Mouse (Mus musculus) gastrocnemius, postnatal 36 days (tissue): ENCODE measurements around the gene Gm17268. TPM values are rescaled to one million over a fixed set of nuclear protein-coding genes. Genes with fewer than 3 reads are reported as not detected.

Source experiments
- DNase-seq, 2 experiments: peaks; one replicate each; pipeline ENCODE4 v3.0.0; 2022
- intact Hi-C: fragments of 180-260 bp; cut with DNase I; formaldehyde crosslinking; loops from one replicate; pipeline ENCODE4 v1.15.1; 2025
- long read RNA-seq, 2 experiments: library from polyadenylated mRNA; stranded (forward); transcript quantifications; one replicate each; pipeline ENCODE4 v2.0.0; 2021
- total RNA-seq, 2 experiments: library from RNA; stranded (reverse); gene quantifications; 2 replicates each; pipeline ENCODE4 v1.2.3; 2021

The Gm17268 gene
- total RNA-seq: not detected
- long read RNA-seq, experiment 1: 0 reads
- long read RNA-seq, experiment 2: 0 reads

- intact Hi-C loops: no loop called here
- DNase-seq: no peak
These were observed at the start of gene Gm17268 for GRCm38 (mm10) chr11:82038535-82038934. Gene Gm17268, minus strand, starts transcription at chr11:82038562.

DNA sequence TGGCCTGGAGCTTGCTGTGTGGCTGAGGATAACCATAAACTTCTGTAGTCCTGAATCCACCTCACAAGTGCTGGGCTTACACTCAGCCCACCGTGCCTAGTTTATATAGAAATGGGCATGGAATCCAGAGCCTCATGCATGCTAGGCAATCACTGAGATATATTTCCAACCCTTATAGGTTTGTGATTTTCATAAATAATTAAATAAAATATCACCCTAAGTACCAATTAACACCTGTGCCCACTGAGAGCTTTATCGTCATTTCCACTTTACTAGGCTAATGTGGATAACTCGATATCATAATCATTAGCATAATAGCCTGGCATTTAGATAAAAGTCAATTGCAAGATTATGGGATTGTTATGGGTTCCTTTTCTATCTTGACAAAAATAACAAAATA lies 46.0 kb upstream of the Gm17268 start:
- DNase-seq: no peak
- intact Hi-C loops: no loop called here

DNA sequence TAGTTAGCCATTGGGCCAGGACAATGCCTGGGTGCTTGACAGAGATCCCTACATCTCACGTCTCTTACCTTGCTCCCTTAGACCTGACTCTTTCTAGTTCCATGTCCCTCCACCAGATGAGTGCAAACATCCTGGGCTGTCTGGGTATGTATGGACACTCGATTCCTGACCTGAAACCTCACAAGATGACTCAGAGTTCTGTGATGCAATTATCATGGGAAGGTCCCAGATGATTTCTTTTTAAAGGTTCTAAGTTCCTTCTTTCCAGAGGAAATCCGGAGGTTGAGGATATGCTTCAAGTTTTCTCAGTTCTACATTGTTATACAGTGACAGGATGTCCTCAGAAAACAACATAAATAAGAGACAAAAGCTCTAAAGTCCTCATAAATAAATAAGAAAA lies 42.5 kb upstream of the Gm17268 start:
- intact Hi-C loops: no loop called here
- DNase-seq: no peak

DNA sequence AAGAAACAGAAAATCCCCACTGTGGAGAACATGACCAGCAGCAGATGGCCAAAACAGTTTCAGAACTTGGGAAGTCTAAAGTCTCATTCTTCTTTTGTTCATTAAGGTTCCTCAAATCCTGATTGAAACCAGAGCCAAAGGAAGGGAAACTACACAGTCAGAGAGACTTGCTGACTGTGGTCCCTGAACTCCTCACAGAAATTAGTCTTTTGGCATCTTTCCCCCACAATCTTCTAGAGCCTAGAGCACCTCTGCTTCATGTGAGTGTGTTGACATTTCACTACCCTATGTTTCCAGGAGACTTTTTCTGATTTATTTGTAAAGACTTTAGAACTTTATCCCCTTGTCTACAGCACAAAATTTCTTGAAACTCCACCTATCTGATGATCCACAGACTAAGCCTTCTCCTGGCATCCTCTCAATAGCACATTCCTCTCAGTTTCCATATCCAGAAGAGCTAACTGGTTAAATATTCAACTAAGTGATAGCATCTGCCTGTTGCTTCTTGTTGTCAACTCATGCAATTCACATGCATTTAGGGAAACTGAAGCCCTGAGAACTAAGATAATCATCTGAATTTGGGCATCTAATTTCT lies 39.9 kb upstream of the Gm17268 start:
- no peak for DNase-seq
- intact Hi-C loops: no loop called here

- intact Hi-C loops: no loop called here
- DNase-seq: no peak
These were observed 38.7 kb upstream of the Gm17268 start for GRCm38 (mm10) chr11:82077031-82077430.

DNA sequence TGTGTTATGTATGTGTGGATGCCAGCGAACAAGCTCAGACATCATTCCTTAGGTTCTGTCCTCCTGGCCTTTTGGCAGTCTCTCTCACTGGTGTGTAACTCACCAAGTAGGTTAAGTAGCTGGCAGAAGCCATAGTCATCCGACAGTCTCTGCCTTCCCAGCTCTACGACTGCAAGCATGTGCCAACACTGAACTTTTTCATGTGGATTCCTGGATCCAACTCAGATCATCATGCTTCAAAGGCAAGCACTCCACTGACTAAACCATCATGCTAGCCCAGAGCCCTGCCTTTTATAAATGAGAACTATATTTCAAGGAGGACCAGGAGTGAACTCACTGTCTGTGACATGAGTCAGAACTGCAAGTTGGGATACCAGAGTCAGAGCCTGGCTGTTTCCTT lies 35.3 kb upstream of the Gm17268 start:
- intact Hi-C loops: no loop called here
- no peak for DNase-seq

- DNase-seq: no peak
- intact Hi-C loops: no loop called here
These were observed 34.6 kb upstream of the Gm17268 start for GRCm38 (mm10) chr11:82072984-82073383.

DNA sequence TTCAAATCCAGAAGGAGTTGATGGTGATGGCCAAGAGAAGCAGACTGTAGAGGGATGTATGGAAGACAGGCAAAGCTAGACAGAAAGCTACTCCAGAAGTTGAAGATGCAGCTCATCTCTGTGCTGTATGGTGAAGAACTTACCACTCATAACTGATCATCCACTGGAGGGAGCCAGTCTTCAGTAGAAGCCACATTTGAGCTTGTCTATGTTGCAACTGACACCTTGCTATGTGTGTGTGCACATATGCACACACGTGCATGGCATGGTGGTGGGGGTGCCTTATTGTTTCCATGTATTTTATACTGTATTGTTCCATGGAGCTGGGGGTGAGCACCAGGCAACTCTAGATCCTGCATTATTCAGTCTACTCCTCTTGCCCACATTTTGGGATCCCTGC lies 34.0 kb upstream of the Gm17268 start:
- intact Hi-C loops: no loop called here

DNA sequence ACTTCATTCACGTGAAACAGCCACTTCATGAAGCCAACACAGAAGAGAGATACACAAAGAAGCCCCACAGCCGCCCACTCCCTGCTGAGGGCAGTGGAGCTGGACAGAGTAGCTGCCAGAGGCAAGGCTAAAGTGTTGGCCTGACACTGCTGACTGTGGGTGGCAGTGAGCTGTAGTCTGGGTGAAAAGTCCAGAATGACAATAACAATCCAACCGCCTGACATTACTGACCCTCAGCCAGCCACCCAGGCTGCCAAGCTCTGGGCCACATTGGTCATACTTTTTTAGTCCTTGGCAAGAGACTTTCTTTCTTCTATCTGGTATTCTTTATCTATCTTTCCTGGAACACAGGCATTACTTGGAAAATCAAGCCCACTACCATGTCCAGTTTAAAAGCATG lies 32.7 kb upstream of the Gm17268 start:
- intact Hi-C loops: no loop called here

More for the DNA sequence above, 34.0 kb upstream of the Gm17268 start:
- DNase-seq: no peak

DNA sequence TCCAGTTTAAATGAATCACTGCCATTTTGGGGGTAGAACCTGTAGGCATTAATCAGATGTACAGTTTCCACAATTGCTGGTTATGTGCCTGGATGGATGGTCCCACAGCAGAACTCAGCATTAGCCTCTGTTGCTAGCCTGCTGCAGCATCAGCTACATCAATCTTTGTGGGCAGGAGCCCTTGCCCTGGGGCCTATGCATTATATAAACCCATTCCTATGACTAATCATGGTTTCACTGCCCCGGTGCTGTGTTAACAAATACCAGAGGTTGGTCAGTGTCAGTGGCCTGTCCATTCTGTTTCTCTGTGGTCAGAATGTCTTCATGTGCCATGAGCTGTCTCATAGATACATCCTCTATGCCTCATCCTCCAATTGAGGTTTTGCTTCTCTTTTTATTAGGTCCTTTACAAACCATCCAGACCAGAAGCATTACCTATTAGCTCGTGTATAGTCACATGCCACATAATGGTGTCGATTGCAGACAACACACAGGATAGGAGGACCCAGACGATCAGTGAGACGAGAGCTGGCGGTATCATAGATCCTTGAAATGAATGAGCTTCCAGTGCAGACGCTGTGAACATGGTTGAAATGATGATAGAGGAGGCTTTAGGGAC lies 28.7 kb upstream of the Gm17268 start:
- DNase-seq: no peak
- intact Hi-C loops: no loop called here

More for the DNA sequence above, 32.7 kb upstream of the Gm17268 start:
- DNase-seq: no peak

- intact Hi-C loops: no loop called here
- no peak for DNase-seq
These were observed 25.1 kb upstream of the Gm17268 start for GRCm38 (mm10) chr11:82063454-82063853.

GRCm38 (mm10) chr11:82062226-82062625 lies 23.9 kb upstream of the Gm17268 start:
- DNase-seq: no peak
- intact Hi-C loops: no loop called here

DNA sequence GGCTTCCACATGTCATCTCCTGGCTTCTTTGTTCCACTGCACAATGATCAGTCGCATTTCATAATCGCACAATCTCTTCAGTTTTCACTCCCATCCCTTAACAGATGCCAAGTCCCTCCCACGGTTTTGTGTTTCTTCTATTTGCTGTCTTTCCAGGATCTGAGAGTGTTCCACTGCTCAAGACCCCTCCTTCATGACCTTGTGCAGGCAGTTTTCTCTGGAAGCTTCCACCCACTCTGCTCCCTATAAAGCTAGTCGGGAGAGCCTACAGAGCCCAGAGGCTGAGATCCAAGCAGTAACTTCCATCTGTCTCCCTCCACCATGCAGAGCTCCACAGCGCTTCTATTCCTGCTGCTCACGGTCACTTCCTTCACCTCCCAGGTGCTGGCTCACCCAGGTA lies 19.3 kb upstream of the Gm17268 start, which contains the start of gene Ccl11:
Gene Ccl11, plus strand, starts transcription at position 178 of the 400 bp plus-strand sequence.
- intact Hi-C loops: no loop called here
- DNase-seq: peak in 1 of 2 experiments; percentile 34

DNA sequence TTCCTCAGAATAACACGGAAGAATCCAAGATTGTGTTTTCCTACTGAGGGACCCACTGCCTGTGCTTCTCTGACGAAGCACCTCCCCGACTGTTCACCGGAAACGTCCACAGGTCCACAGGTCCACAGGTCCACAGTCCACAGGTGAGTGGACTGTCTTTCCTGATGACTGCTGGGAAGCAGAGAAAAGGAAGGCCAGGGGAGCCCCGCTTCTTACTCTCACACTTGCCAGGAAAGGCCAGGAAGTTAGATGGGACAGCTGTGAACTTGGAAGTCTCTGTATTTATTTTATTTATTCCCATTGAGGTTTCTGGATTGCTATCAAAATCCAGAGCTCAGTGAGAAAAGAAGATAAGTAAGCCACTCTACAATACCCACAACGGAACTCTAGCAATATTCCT lies 15.5 kb upstream of the Gm17268 start:
- intact Hi-C loops: no loop called here
- no peak for DNase-seq

GRCm38 (mm10) chr11:82047746-82048415 lies 9.5 kb upstream of the Gm17268 start:
- peak; percentile 35 to 58 for DNase-seq
- intact Hi-C loops: loop anchor here (2.0 kb wide), 2 partner anchors 51 to 129 kb away; no protein-coding TSS in a partner anchor

DNA sequence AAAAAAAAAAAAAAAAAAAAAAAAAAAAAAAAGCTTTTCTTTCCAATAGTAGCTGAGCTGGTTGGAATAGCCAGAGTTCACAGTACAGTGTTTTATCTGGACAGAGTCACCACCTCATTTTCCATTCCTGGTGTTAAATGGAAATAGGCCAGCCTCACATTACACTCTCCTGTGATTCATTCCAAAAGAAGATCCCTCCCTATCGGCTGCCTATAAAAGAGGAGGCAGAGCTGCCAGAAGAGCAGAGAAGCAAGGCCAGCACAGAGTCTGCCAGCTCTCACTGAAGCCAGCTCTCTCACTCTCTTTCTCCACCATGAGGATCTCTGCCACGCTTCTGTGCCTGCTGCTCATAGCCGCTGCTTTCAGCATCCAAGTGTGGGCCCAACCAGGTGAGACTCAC lies 7.1 kb upstream of the Gm17268 start, which contains the start of gene Ccl7:
Gene Ccl7, plus strand, starts transcription at position 242 of the 400 bp plus-strand sequence.
- intact Hi-C loops: no loop called here
- peak; percentile 41 to 42 for DNase-seq

- no peak for DNase-seq
- intact Hi-C loops: no loop called here
These were observed 3.3 kb upstream of the Gm17268 start for GRCm38 (mm10) chr11:82041671-82042080.

GRCm38 (mm10) chr11:82039132-82039660 lies 834 bp upstream of the Gm17268 start:
- intact Hi-C loops: no loop called here
- no peak for DNase-seq

DNA sequence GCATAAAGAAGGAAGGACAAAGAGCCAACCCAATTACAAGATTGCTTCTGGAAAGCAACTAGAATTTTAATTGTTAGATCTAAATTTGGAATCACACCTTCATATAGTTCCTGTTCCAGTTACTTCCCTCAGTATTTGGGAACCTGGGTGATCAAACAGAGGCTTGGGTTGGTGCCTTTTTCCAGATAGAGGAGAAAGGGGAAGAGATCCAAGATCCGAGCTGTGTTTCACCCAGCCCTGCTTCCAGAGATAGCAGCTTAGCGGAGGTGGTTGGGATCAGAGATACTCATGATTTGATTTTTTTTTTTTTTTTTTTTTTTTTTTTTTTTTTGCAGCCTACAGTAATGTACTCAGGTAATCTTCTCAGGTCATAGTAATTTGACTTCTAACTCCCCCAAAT lies 2.5 kb downstream of the Gm17268 start:
- intact Hi-C loops: no loop called here
- DNase-seq: no peak

DNA sequence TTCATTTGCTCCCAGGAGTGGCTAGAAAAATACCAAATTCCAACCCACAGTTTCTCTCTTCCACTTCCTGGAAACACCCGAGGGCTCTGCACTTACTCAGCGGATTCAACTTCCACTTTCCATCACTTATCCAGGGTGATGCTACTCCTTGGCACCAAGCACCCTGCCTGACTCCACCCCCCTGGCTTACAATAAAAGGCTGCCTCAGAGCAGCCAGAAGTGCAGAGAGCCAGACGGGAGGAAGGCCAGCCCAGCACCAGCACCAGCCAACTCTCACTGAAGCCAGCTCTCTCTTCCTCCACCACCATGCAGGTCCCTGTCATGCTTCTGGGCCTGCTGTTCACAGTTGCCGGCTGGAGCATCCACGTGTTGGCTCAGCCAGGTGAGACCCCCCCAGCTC lies 3.0 kb downstream of the Gm17268 start, which contains the start of gene Ccl2:
Gene Ccl2, plus strand, starts transcription at position 216 of the 400 bp plus-strand sequence.
- DNase-seq: peak; percentile 69 to 75
- intact Hi-C loops: no loop called here

- intact Hi-C loops: no loop called here
- DNase-seq: no peak
These were observed 3.9 kb downstream of the Gm17268 start for GRCm38 (mm10) chr11:82034446-82034845.
